Mouse (Mus musculus): ENCODE measurements around the gene Hist2h3c1.
"Not testable (repeated sequence)": the region's sequence is repeated elsewhere in the genome, so short reads cannot be mapped to it uniquely, and the experiment has no call there.

Gene Hist2h3c1

DNA sequence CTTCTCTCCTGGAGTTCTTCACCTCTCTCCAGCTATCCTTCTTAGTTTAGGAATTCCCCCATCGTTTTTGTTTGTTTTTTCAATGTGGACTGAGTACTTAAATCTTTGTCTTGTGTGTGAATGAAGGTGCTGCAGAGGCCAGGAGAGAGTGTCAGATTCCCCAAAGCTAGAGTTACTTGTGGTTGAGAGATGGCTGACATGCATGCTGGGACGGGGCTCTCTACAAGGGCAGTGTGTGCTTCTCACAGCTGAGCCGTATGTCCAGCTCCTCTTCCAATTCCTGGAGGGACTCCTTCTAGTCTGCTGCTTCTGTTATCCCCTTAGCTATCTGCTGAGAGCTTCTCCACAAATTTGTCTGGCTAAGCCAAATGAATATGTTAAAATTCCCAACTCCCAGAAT lies 10.6 kb upstream of the Hist2h3c1 start:
- no peak for DNase-seq

DNA sequence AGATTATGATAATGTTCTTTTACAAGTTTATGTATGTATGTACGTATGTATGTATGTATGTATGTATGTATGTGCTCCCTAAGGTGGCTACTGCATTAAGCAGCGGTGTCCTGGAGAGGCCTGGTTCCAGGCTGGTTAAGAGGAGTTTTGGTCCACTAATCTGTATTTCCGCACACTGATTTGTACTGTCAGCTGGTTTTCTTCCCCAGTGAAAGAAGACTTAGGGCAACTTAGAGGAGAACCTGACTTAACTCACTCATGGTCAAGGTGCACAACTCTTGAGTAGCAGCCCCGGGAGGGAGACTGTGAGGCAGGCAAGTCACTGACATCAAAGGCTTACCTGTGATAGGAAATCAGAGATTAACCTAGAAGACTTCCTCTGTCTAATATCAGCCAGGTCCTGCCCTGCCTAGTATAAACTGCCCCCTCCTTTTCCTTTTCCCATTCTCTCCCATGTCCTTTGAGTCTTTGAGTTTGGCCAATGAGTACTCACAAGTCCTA lies 9.6 kb upstream of the Hist2h3c1 start:
- no peak for DNase-seq

DNA sequence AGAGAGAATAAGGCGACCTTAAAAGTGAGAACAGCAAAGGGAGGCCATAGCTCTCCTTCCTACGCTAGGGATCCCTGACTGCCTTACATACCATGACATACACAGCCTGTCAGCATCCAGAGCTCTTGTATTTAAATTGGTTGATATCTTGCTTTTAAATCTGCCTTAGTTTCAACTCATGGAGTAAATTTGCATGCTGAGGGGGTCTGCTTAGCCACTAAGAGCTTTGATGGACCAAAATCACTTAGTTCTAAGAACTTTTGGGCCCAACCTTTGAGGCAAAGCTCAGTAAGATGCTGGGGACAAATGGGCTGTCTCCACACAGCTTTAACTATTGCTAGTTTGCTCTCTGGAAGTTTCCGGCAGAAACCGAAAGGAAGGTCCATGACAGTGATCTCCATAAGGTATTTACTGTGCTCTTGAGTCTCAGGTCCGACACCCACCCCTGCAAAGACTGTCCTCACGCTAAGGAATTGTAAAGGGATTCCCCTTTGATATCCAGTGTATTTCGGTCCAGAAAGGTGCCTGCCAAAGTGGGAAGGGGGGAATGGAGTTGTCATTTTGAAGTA lies 9.1 kb upstream of the Hist2h3c1 start:
- no peak for DNase-seq

GRCm38 (mm10) chr3:96237904-96238511 lies 8.5 kb upstream of the Hist2h3c1 start:
- no peak for DNase-seq

DNA sequence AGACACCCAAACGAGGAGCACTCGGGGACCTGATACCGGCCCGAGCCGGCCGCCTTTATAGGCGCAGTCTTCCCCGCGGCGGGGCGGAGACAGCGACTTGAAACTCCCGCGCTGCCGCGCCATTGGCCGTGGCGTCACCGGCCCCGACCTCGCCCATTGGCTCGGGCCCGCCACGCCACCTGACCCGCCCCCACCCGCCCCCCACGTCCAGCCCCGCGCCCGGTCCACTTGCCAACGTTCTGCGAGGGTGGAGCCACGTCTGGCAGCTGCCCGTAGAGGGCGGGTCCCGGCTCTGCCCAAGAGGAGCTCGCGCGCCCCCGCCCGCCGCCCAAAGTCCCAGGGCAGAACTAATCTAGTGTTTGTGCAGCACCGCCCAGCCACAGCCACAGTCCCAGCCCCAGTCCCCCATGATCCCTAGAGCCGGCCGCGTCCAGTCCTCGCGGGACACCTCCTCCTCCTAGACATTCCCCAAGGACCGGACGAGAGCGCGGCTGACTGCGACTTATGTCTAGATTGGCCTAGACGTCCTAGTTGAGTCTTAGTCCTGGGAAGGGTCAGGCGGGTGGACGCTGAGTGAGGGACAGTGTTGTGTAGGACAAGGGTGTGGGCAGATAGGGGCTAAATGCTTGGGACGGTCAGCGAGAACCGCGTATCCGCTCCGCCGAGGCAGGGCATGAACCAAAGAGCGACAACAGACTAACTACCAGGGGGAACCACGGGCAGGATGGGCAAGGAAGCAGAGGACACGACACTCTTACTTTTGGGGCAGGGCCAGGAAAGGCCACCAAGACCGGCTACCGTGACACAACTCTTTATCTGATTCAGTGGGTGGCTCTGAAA lies 7.3 kb upstream of the Hist2h3c1 start, which contains the start of gene Hist2h3c2:
Hist2h3c2 (minus strand) TSS at position 174 of the 840 bp plus-strand sequence.
- peak; percentile 28 to 44 for DNase-seq

- peak; percentile 95 to 100 for DNase-seq
Measured at GRCm38 (mm10) chr3:96239949-96240798, 6.3 kb upstream of the Hist2h3c1 start, which contains the start of gene Hist2h2aa2. Gene Hist2h2aa2, minus strand, starts transcription at chr3:96240276.

GRCm38 (mm10) chr3:96240799-96241197 lies 5.7 kb upstream of the Hist2h3c1 start:
- DNase-seq: no peak

GRCm38 (mm10) chr3:96243921-96244572 lies 2.4 kb upstream of the Hist2h3c1 start:
- DNase-seq: no peak

DNA sequence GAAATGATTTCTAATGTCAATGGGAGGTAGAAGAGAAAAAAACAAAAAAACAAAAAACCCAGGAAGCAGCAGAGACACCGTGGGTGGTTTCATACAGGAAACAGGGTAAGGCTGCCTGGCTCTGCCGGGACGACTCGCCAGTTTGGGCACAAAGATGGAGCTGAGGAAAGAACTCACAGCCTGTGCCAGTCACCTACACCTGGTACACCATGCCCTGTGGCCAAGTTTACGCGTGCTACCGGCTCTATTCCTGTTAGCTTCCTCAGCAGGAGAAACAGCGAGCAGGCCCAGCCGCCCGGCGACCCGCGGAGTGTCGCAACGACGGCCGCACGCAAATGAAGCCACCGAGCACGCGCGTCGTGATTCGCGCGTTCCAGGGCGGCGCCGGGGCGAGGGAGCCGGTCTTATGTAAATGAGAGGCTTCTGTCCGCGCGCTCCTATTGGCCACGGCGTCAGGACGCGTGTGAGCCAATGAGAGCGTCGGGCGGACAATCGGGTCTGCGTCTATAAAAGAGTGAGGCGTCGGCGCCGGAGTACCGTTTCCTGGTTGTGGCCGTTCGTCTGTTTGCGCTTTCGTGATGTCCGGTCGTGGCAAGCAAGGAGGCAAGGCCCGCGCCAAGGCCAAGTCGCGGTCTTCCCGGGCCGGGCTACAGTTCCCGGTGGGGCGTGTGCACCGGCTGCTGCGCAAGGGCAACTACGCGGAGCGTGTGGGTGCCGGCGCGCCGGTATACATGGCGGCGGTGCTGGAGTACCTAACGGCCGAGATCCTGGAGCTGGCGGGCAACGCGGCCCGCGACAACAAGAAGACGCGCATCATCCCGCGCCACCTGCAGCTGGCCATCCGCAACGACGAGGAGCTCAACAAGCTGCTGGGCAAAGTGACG lies 1.2 kb upstream of the Hist2h3c1 start, which contains the start of gene Hist2h2aa1:
Hist2h2aa1 (plus strand) TSS at position 495 of the 884 bp plus-strand sequence.
- DNase-seq: peak; percentile 88 to 90

GRCm38 (mm10) chr3:96246018-96246417 lies 467 bp upstream of the Hist2h3c1 start:
- DNase-seq: not testable (repeated sequence)

DNA sequence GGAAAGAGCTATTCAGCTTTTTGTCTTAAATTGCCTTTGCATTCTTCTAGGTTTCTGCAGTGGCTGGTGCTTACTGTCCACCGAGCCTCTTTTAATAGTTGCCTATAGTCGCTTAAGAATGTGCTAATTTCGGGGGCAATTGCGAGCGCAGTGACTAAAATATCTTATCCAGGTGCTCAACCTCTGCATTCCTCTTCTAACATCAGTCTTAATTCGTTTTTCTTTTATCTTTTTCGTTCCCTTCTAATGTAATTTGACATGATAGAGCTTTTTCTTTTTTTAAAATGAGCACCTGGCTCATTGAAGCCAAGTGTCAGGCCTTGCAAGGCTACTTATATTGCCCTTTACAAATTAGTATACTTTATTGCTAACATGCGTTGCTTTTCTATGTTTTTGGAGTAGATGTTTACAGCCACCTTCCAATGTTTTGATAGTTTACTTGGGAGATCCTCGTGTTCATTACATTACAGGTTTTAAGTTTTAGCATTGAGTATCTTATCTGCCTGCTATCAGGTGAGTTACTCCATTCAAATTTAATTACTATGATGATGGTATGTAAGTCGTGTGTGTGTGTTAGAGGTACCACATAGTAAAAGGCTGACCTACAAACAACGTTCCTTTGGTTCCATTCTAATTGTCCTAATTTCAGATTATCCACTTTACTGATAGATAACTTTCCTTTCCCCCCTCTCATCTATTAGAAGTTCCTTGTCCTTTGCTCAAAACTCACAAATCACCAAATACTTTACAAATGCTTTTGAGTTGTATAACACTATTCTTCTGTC lies 1.1 kb downstream of the Hist2h3c1 start:
- DNase-seq: no peak

DNA sequence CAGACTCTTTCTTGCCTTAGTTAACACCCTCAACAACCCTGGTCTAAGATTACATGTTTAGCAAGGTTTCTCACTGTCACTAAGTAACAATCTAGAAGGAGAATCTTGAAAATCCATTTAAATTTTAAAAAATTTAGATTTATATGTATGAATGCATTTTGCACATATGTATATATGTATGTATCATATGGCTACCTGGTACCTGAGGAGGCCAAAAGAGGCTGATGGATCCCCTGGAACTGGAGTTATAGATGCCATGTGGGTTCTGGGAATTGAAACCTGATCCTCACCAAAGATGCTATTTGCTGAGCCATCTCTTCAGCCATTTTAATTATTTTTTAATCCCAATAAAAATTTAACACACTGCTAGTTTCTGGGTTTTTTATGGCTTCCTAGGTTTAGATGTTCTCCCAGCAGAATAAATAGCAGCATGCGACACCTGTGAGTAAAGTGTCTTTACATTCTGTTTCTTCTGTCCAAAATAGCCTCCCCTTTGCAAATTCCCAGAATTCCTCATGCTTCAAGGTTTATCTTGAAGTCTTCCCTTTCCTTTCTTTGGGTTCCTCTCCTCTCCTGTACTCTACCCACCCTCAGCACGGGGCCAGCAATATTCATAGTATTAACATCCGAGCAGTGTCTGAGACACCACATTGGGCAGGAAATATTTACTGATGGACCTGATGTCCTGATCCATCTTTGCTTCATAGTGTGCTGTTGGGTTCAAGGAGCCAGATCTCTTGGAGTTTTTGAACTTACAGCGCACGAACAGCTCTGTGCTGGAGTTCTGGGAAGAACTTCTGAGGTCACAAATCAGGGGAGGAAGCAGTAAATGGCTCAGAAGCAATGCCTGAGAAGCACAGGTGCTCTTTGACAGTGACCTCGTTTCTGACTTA lies 1.9 kb downstream of the Hist2h3c1 start:
- no peak for DNase-seq

- no peak for DNase-seq
Measured at GRCm38 (mm10) chr3:96249034-96249345, 2.5 kb downstream of the Hist2h3c1 start.

GRCm38 (mm10) chr3:96250890-96251289 lies 4.4 kb downstream of the Hist2h3c1 start:
- no peak for DNase-seq

DNA sequence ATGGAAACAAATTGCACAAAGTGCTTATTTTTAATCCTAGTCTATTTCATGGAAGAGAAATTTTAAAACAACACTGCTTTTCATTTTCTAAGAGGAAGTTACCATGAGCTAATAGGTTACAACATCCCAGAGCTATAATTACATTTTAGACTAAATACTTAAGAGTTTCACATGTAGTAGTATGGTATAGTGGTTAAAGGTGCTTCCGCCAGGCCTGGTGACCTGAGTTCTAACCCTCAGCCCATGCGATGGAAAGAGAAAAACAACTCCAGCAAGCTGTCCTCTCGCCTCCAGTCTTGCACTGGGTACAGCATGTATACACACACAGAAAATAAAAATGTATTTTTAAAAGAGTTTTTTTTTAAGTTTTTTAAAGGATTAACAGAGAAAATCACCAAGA lies 5.3 kb downstream of the Hist2h3c1 start:
- DNase-seq: no peak

DNA sequence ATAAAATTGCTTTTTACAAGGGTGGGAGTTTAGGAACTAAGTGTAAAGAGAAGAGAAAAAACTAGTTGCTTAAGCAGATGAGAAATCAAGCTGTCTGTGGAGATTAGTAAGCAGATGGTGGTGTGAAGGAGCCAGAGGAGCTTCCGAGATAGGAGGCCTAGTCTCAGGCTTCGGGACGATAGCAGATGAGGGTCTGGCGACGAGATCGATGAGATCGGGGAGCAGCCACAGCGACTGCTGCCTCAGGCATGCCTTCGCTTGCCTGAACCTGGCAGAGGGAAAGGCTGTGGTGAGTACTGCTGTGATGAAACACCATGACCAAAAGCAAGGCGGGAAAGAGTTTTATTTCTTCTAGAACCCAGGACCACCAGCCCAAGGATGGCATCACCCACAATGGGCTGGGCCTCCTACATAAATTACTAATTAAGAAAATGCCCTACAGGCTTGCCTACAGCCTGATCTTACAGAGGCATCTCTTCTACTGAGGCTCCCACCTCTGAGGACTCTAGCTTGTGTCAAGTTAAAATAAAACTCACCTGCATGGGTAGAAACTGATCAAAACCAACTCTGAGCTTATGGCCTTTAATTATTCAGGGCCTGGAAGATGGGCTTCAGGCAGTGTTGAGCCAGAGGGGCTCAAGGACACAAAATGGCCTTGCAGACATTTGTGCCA lies 8.3 kb downstream of the Hist2h3c1 start:
- DNase-seq: no peak

GRCm38 (mm10) chr3:96255926-96256593 lies 9.6 kb downstream of the Hist2h3c1 start:
- no peak for DNase-seq

DNA sequence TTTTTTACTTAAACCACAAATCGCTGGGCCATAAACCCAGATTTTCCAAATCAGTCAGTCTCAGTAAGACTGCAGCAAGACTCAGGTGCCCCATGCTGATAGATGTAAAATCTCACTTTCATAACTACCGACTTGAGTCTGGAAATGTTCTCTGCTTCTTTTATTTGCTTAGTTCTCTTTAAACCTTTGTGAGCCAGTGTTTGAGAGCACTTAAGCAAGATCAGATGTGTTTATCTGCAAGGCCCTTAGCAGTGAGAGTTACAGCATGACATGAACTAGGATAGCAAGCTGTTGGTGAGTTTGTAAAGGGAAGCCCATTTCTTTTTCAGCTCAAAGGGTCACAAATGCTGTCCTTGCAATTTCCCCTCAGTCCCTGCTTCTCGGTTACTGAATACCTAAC lies 10.7 kb downstream of the Hist2h3c1 start:
- no peak for DNase-seq

Data from cerebellum, postnatal 36 days (tissue).